Mouse (Mus musculus): ENCODE results near the gene Anxa6. TPM values are rescaled to one million over a fixed set of nuclear protein-coding genes. Genes with fewer than 3 reads are reported as not detected.

Gene Anxa6
- polyA plus RNA-seq, 1 experiment from 2014 or later, result 86.9 TPM

GRCm38 (mm10) chr11:54950684-54951083, 82.6 kb downstream of the Anxa6 start:
- H3K9ac ChIP-seq (ENCODE audit: low read depth, low read length), result no peak overlapping the region
- H3K9me3 ChIP-seq (ENCODE audit: control insufficient read depth), result no peaks in the 10 kb centered on the region
- H3K36me3 ChIP-seq (ENCODE audit: control insufficient read depth, insufficient read depth), result peaks cover 8% of the 10 kb centered on the region; the same call in 1 of the 2 replicates
- no peaks in the 10 kb centered on the region for H3K27me3 ChIP-seq (replicated peaks; ENCODE audit: control insufficient read depth, insufficient read depth, low read length)
- H3K4me1 ChIP-seq (replicated peaks; ENCODE audit: control insufficient read depth, insufficient read depth, low read length), result no peaks in the 10 kb centered on the region
- no peak for TF ChIP-seq CTCF (IDR thresholded peaks at IDR 0.05; ENCODE audit: low read depth)
- WGBS, result 75% methylated on average over 6 of the region's 6 CpGs
- no peak overlapping the region for H3K27ac ChIP-seq (ENCODE audit: low read depth, low read length)
- ATAC-seq, result no peak
- H3K4me2 ChIP-seq (replicated peaks; ENCODE audit: low read depth), result no peak overlapping the region
- no peak overlapping the region for H3K4me3 ChIP-seq (ENCODE audit: low read depth, low read length)

DNA sequence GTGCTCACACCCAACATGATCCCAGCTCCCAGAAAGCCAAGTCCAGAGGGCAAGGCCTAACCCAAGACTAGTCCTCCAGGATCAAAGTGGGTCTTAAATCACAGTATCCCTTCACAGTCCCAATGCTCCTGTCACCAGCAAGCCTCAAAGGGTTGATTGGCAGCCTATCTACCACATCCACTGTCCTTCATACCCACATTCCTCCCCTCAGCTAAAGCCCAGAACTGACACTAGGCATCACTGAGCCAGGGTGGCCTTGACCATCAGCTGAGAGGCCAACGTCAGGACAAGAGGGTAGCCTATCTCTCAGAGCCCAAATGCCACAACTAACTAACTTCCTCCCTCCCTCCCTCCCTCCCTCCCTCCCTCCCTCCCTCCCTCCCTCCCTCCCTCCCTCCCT, 83.5 kb downstream of the Anxa6 start:
- no peaks in the 10 kb centered on the region for H3K27me3 ChIP-seq (replicated peaks; ENCODE audit: control insufficient read depth, insufficient read depth, low read length)
- no peak for ATAC-seq
- H3K4me2 ChIP-seq (replicated peaks; ENCODE audit: low read depth), result no peak overlapping the region
- no peaks in the 10 kb centered on the region for H3K9me3 ChIP-seq (ENCODE audit: control insufficient read depth)
- H3K36me3 ChIP-seq (ENCODE audit: control insufficient read depth, insufficient read depth), result peaks cover 8% of the 10 kb centered on the region; the same call in 1 of the 2 replicates
- H3K27ac ChIP-seq (ENCODE audit: low read depth, low read length), result no peak overlapping the region
- no peak overlapping the region for H3K4me3 ChIP-seq (ENCODE audit: low read depth, low read length)
- 44% methylated on average over 1 of the region's 1 CpGs for WGBS
- 0 out of 2 replicates have a peak, but pooled peaks cover 2% of the 10 kb centered on the region for H3K4me1 ChIP-seq (replicated peaks; ENCODE audit: control insufficient read depth, insufficient read depth, low read length)
- H3K9ac ChIP-seq (ENCODE audit: low read depth, low read length), result no peak overlapping the region
- TF ChIP-seq CTCF (IDR thresholded peaks at IDR 0.05; ENCODE audit: low read depth), result no peak

DNA sequence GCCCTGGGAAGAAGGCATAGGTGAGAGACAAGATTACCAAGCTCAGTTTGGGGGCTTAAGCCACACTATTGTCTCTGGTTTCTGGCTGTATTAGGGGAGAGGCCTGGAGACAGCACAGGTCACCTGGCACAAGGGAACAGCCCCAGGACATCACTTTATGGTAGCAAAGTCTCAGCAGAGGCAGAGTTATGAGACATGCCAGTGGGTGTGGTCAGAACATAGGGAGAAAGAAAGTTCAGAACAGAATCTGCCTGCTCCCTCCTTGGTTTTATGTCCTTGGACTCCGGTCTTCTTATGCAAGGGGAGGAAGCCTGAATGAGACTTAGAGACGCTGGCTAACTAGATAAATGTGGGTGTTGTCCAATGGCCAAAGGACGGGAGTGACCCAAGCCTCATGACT, 88.5 kb downstream of the Anxa6 start:
- Histone ChIP-seq H3K4me2 (replicated peaks; ENCODE audit: low read depth) (0 out of 2 replicates have a peak overlapping the region, but pooled peaks have one; percentile 9), H3K27ac (ENCODE audit: low read depth, low read length) (peak overlapping the region; percentile 88), H3K9ac (ENCODE audit: low read depth, low read length) (0 out of 2 replicates have a peak overlapping the region, but pooled peaks have one; percentile 7), H3K36me3 (ENCODE audit: control insufficient read depth, insufficient read depth) (peaks cover 19% of the 10 kb centered on the region), H3K4me3 (ENCODE audit: low read depth, low read length) (no peak overlapping the region), H3K9me3 (ENCODE audit: control insufficient read depth) (no peaks in the 10 kb centered on the region), H3K4me1 (replicated peaks; ENCODE audit: control insufficient read depth, insufficient read depth, low read length) (peaks cover 8% of the 10 kb centered on the region; the same call in 1 of the 2 replicates), H3K27me3 (replicated peaks; ENCODE audit: control insufficient read depth, insufficient read depth, low read length) (no peaks in the 10 kb centered on the region)
- no peak for TF ChIP-seq CTCF (IDR thresholded peaks at IDR 0.05; ENCODE audit: low read depth)
- peak; percentile 86 for ATAC-seq
- WGBS, result 42% methylated on average over 3 of the region's 3 CpGs

DNA sequence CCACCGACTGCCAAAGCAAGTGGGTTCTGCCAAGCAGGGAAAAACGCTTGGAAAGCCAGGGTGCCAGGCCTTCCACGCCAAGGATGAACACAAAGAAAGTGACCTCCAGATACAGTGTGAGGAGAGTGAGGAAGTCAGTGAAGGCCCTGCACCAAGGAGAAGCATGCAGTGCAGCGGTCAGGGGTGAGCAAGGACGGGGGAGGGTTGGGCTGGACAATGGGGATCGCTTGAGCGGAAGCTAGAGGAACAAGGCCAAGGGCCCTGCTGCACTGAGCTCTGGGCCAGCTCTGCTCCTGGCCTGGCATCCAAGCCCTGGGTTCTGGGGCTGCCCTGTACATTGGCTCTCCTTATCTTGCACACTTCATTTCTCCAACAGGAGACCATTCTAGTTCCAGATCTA, 93.2 kb downstream of the Anxa6 start:
- Histone ChIP-seq H3K36me3 (ENCODE audit: control insufficient read depth, insufficient read depth) (peaks cover 44% of the 10 kb centered on the region), H3K27ac (ENCODE audit: low read depth, low read length) (peak overlapping the region; percentile 70), H3K9ac (ENCODE audit: low read depth, low read length) (no peak overlapping the region), H3K9me3 (ENCODE audit: control insufficient read depth) (no peaks in the 10 kb centered on the region), H3K27me3 (replicated peaks; ENCODE audit: control insufficient read depth, insufficient read depth, low read length) (no peaks in the 10 kb centered on the region), H3K4me1 (replicated peaks; ENCODE audit: control insufficient read depth, insufficient read depth, low read length) (peaks cover 14% of the 10 kb centered on the region; the same call in 1 of the 2 replicates), H3K4me3 (ENCODE audit: low read depth, low read length) (no peak overlapping the region), H3K4me2 (replicated peaks; ENCODE audit: low read depth) (no peak overlapping the region)
- TF ChIP-seq CTCF (IDR thresholded peaks at IDR 0.05; ENCODE audit: low read depth), result no peak
- ATAC-seq, result no peak
- 79% methylated on average over 7 of the region's 7 CpGs for WGBS

DNA sequence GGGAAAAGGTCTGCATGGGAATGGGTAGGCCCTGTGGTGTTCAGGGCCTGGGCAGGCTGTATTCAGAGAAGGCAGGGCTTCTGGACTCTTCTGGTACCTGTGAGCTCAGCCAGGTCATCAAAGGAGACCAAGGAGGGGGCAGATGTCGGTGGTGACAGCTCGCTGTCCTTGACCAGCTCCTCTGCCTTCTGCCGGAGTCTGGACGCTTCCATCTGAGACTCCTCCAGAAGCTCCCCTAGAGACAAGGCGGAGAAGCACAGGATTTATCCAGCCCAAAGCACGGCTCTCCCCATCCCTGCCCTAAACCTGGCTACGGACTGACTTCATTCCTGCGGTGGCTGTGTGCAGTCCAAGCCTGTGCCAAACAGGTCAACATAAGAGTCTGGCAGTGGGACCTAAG, 93.7 kb downstream of the Anxa6 start:
- no peaks in the 10 kb centered on the region for H3K9me3 ChIP-seq (ENCODE audit: control insufficient read depth)
- H3K4me3 ChIP-seq (ENCODE audit: low read depth, low read length), result no peak overlapping the region
- TF ChIP-seq CTCF (IDR thresholded peaks at IDR 0.05; ENCODE audit: low read depth), result no peak
- no peaks in the 10 kb centered on the region for H3K27me3 ChIP-seq (replicated peaks; ENCODE audit: control insufficient read depth, insufficient read depth, low read length)
- no peak for ATAC-seq
- peaks cover 48% of the 10 kb centered on the region for H3K36me3 ChIP-seq (ENCODE audit: control insufficient read depth, insufficient read depth)
- no peak overlapping the region for H3K4me2 ChIP-seq (replicated peaks; ENCODE audit: low read depth)
- no peak overlapping the region for H3K9ac ChIP-seq (ENCODE audit: low read depth, low read length)
- WGBS, result 88% methylated on average over 8 of the region's 8 CpGs
- peaks cover 10% of the 10 kb centered on the region; the same call in 1 of the 2 replicates for H3K4me1 ChIP-seq (replicated peaks; ENCODE audit: control insufficient read depth, insufficient read depth, low read length)
- H3K27ac ChIP-seq (ENCODE audit: low read depth, low read length), result peak overlapping the region; percentile 70

DNA sequence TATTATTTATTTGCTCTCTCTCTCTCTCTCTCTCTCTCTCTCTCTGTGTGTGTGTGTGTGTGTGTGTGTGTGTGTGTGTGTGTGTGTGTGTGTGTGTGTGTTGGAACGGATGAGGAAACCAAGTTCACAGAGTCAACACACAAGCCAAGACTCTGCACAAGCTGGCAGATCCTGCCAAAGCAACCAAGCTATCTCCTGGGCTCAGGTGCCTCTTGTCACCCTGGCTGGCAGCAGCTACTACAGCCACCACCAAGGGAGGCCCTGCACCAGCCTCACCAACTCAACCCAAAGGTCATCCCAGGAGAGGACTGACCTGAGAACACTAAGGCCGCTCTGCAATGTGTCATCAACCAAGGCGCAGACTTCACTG, 96.5 kb downstream of the Anxa6 start:
- TF ChIP-seq CTCF (IDR thresholded peaks at IDR 0.05; ENCODE audit: low read depth), result 0 out of 2 replicates have a peak, but pooled peaks have one; percentile 4
- no peak overlapping the region for H3K4me2 ChIP-seq (replicated peaks; ENCODE audit: low read depth)
- 32% methylated on average over 3 of the region's 3 CpGs for WGBS
- H3K36me3 ChIP-seq (ENCODE audit: control insufficient read depth, insufficient read depth), result peaks cover 74% of the 10 kb centered on the region
- peak; percentile 77 for ATAC-seq
- no peaks in the 10 kb centered on the region for H3K9me3 ChIP-seq (ENCODE audit: control insufficient read depth)
- peak overlapping the region; percentile 91 for H3K27ac ChIP-seq (ENCODE audit: low read depth, low read length)
- H3K4me3 ChIP-seq (ENCODE audit: low read depth, low read length), result no peak overlapping the region
- 0 out of 2 replicates have a peak, but pooled peaks cover 5% of the 10 kb centered on the region for H3K4me1 ChIP-seq (replicated peaks; ENCODE audit: control insufficient read depth, insufficient read depth, low read length)
- peak overlapping the region; percentile 22; the same call in 1 of the 2 replicates for H3K9ac ChIP-seq (ENCODE audit: low read depth, low read length)
- no peaks in the 10 kb centered on the region for H3K27me3 ChIP-seq (replicated peaks; ENCODE audit: control insufficient read depth, insufficient read depth, low read length)
